Mouse (Mus musculus) ES-E14 (cell line): Measurements from ENCODE around the gene Tmem218. TPM values are rescaled to one million over a fixed set of nuclear protein-coding genes. Genes with fewer than 3 reads are reported as not detected.
A peak's percentile ranks its signal among the peaks of the same experiment; 100 is the strongest.

Experiments used
- DNase-seq: peaks from one replicate; pipeline ENCODE4 v3.0.0-alpha.2; 2013; ENCODE audit warnings: low read depth, low spot score
- H3K27ac ChIP-seq: 2 replicates; pipeline ENCODE4 v1.5.1; 2012; ENCODE audit warnings: low read depth, mild to moderate bottlenecking, low read length, moderate library complexity, mixed read lengths; ENCODE audit not compliant: poor library complexity, insufficient read depth, severe bottlenecking
- H3K36me3 ChIP-seq: 2 replicates; pipeline ENCODE4 v1.6.1; 2012; ENCODE audit warnings: mild to moderate bottlenecking, low read length, moderate library complexity, mixed read lengths; ENCODE audit not compliant: control insufficient read depth, poor library complexity, insufficient read depth, severe bottlenecking
- H3K4me1 ChIP-seq, 2 experiments: fragments of 150-350 bp in 1 of 2; sonication (generic) in 1 of 2; 2 replicates each; pipeline ENCODE4 v1.6.1; 2012; ENCODE audit warnings: low read length in 2 of 2, mild to moderate bottlenecking in 1 of 2, mixed read lengths in 1 of 2; ENCODE audit not compliant: control insufficient read depth in 2 of 2, insufficient read depth in 2 of 2, poor library complexity in 1 of 2
- H3K4me3 ChIP-seq, 2 experiments: fragments of 150-350 bp in 1 of 2; sonication (generic) in 1 of 2; 2 replicates each; pipeline ENCODE4 v1.5.1; 2012; ENCODE audit warnings: low read length in 2 of 2, low read depth in 1 of 2, mild to moderate bottlenecking in 1 of 2, mixed read lengths in 1 of 2; ENCODE audit not compliant: insufficient read depth in 1 of 2, poor library complexity in 1 of 2, severe bottlenecking in 1 of 2
- H3K9ac ChIP-seq: 2 replicates; pipeline ENCODE4 v1.6.1; 2012; ENCODE audit warnings: low read depth, mild to moderate bottlenecking, low read length, mixed read lengths; ENCODE audit not compliant: poor library complexity, insufficient read depth, severe bottlenecking
- H3K9me3 ChIP-seq: fragments of 150-350 bp; sonication (generic); 2 replicates; pipeline ENCODE4 v1.6.1; 2012; ENCODE audit warnings: low read depth, mild to moderate bottlenecking, low read length; ENCODE audit not compliant: control insufficient read depth, insufficient read depth
- CHD2 ChIP-seq: IDR thresholded peaks from 2 replicates; pipeline ENCODE4 v1.6.1; 2014; ENCODE audit warnings: mild to moderate bottlenecking, low read depth, low read length, inconsistent platforms
- HCFC1 ChIP-seq: IDR thresholded peaks from 2 replicates; pipeline ENCODE4 v1.6.1; 2012; ENCODE audit warnings: low read length, inconsistent platforms, borderline replicate concordance; ENCODE audit not compliant: insufficient read depth
- MAFK ChIP-seq: IDR thresholded peaks from 2 replicates; pipeline ENCODE4 v1.6.1; 2014; ENCODE audit warnings: mild to moderate bottlenecking, low read depth, low read length, inconsistent platforms; ENCODE audit not compliant: insufficient read depth
- ZC3H11A ChIP-seq: IDR thresholded peaks from 2 replicates; pipeline ENCODE4 v1.6.1; 2012; ENCODE audit warnings: low read depth, mild to moderate bottlenecking, inconsistent platforms, low read length, borderline replicate concordance
- ZNF384 ChIP-seq: IDR thresholded peaks from 2 replicates; pipeline ENCODE4 v1.6.1; 2012; ENCODE audit warnings: low read depth, low read length, inconsistent platforms
- in situ Hi-C, 2 experiments: fragments of 600-800 bp; cut with MboI; formaldehyde crosslinking; loops; one replicate each; pipeline ENCODE4 v1.15.1; 2025; ENCODE audit warnings: low sequenced_read_pairs in 2 of 2, inconsistent platforms in 1 of 2; ENCODE audit not compliant: unreplicated experiment in 2 of 2
- total RNA-seq: library from RNA; depleted of rRNA; stranded (reverse); fragments of 300-350 nt; gene quantifications from 2 replicates; pipeline ENCODE4 v1.2.3, GENCODE M21; 2012

The Tmem218 gene
- total RNA-seq, 1 experiment = 3.3 TPM

DNA sequence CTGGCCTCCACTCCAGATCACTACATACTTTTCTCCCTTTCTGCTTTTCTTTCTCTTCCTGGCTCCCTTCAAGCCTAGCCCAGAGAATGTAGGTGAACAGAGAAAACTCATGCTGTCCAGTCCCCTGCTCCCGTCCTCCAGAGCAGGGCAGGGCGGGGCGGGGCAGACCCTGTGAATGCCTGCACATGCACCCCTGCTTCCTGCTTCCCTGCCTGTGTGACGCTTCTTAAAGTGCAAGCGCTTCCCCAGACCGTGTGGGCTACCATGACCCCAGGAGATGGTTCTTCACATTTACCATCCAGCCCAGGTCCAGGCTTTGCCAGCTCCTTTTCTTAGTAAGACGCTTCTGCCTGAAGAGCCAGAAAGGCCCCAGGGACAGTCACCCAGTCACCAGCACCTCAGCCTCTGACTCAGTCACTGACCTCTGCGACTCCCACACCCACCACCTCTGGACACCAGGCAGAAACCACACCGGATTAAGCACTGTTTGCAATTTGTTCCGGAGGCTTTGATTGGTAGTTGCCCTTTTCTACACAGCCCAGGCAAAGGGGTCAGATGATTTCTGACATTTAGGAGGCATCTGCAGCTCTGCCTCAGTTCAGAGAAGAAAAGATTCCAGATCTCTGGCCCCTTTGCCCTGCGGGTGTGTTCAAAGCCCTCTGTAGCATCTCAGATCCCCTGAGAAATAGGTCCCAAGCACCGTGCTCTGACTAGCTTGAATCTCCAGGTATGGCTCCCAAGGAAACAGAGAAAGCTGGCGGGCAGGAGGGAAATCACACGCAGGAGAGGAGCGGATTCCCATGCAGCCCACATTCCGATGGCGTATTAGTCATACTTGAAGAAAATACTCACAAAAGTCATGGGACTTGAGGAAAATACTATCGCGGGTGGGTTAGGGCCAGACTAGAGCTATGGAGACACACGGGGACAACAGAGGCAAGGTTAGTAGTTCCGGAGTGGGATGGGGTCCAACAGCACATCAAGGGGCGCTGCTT is 24.5 kb downstream of the Tmem218 start:
- no peaks in the 10 kb centered on the region for H3K9me3 ChIP-seq
- DNase-seq = no peak
- peak overlapping the region in 1 of 2 experiments; percentile 16; a peak in 1 of 4 replicates for H3K4me3 ChIP-seq
- H3K27ac ChIP-seq = no peak overlapping the region
- in situ Hi-C loops = no loop called here
- H3K36me3 ChIP-seq = no peaks in the 10 kb centered on the region
- peak overlapping the region; percentile 43 for H3K9ac ChIP-seq
- peaks cover 0 to 3% of the 10 kb centered on the region in 2 experiments; a peak in 1 of 4 replicates for H3K4me1 ChIP-seq
- TF ChIP-seq MAFK = no peak
- no peak for TF ChIP-seq ZNF384
- TF ChIP-seq CHD2 = no peak
- TF ChIP-seq HCFC1 = no peak
- no peak for TF ChIP-seq ZC3H11A

DNA sequence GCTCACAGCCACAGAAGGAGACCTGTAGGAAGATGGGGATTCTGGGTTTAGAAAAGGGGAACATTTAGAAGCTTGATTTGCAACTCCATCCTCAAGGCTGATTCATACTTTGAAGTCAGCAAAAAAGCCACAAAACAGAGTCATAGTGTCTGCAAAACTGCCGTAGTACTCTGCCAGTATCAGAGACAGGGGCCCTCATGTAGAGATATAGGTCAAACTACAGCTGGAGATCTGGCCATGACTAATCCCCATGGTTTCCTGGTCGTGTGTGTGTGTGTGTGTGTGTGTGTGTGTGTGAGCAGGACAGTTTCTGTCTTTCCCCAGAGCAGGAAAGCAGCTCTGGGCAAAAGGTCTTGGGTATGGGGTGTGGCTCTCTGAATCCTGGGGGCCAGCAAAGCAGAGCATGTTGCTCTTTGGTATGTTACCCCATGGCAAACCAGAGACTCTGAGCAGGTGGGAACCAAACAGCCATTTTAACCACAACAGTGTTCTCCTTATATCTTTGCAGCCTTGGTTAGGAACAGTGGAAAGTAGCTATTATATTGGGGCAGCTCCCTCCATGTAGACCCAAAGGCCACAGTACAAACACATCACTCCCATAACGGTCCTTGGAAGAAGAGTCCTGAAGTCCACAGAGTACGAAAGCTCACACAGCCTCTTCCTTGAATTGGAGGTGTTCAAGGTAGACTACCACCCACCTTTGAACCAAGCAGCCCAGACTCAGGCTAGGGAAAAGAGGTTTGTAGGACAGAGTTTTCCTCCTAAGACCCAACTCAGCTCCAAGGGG is 28.1 kb downstream of the Tmem218 start:
- DNase-seq = no peak
- in situ Hi-C loops = no loop called here

DNA sequence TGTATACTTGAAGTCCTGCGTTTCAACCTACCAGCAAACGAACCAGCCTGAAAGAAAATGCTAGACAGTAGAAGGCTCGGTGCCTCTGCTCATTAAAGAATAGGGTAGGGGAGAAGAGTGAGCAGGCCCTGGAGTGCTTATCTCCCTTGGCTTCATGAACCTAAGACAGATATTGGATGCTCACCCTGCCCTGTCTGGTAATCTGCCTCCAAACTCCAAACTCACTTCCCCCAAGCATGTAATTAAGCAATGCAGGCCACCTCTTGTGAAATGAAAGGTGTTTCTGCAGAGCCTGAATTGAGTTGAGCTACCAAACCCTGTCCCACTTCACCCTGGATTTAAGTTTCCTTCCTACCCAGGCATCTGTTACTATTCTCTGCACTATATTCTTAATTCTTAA is 34.7 kb downstream of the Tmem218 start:
- Histone ChIP-seq H3K9ac (no peak overlapping the region), H3K9me3 (no peaks in the 10 kb centered on the region), H3K4me3 (no peak overlapping the region), H3K36me3 (no peaks in the 10 kb centered on the region), H3K27ac (no peak overlapping the region), H3K4me1 (peaks cover 0 to 4% of the 10 kb centered on the region in 2 experiments; a peak in 1 of 4 replicates)
- no peak for DNase-seq
- in situ Hi-C loops = no loop called here
- TF ChIP-seq ZNF384 (no peak), ZC3H11A (no peak), HCFC1 (no peak), CHD2 (no peak), MAFK (no peak)

More for the DNA sequence above, 28.1 kb downstream of the Tmem218 start:
- Histone ChIP-seq H3K4me1 (peaks cover 0 to 3% of the 10 kb centered on the region in 2 experiments; a peak in 1 of 4 replicates), H3K27ac (no peak overlapping the region), H3K4me3 (no peak overlapping the region), H3K9me3 (no peaks in the 10 kb centered on the region), H3K9ac (no peak overlapping the region), H3K36me3 (no peaks in the 10 kb centered on the region)
- no peak for TF ChIP-seq ZNF384
- TF ChIP-seq ZC3H11A = no peak
- TF ChIP-seq MAFK = no peak
- TF ChIP-seq HCFC1 = no peak
- no peak for TF ChIP-seq CHD2

DNA sequence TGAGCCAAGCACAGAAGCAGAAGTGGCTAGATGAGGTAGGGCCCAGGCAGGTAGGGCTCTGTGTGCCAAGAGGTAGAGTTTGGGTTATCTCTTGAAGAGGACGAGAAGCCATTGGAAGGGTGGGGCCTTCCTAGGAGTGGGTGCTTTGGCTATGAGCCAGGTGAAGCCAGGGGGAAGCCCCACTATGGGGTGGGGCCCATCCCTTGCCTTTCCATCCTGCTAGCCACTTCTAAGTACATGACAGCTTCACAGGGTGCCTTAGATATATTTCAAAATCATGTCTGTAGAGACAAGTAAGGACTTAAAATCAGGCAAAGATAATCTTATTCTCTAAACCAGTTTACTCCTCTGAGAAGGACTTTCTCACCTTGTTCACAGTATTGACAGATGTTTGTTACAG is 36.6 kb downstream of the Tmem218 start:
- Histone ChIP-seq H3K27ac (no peak overlapping the region), H3K36me3 (no peaks in the 10 kb centered on the region), H3K4me1 (peaks cover 0 to 9% of the 10 kb centered on the region in 2 experiments; a peak in 1 of 4 replicates), H3K4me3 (no peak overlapping the region), H3K9me3 (no peaks in the 10 kb centered on the region), H3K9ac (no peak overlapping the region)
- TF ChIP-seq HCFC1 (no peak), MAFK (no peak), ZNF384 (no peak), ZC3H11A (no peak), CHD2 (no peak)
- no peak for DNase-seq
- in situ Hi-C loops = no loop called here
